Mouse (Mus musculus) liver, embryonic 14.5 days (tissue): Measurements from ENCODE around the gene Dusp1.

ENCODE experiments used
- CTCF ChIP-seq: IDR thresholded peaks from 2 replicates; pipeline ENCODE4 v1.5.1; 2016; ENCODE audit warnings: antibody characterized with exemption, low read depth, control low read depth
- EP300 ChIP-seq: IDR thresholded peaks from 2 replicates; pipeline ENCODE4 v1.6.1; 2016; ENCODE audit warnings: antibody characterized with exemption, low read depth

- TF ChIP-seq EP300 (no peak), CTCF (no peak)
Measured at GRCm38 (mm10) chr17:26549148-26549809, 12.6 kb downstream of the Dusp1 start.
